Mouse (Mus musculus): ENCODE data around the gene Foxo3.

GRCm38 (mm10) chr10:42265021-42265689, 11.4 kb downstream of the Foxo3 start:
- TF ChIP-seq CTCF (IDR thresholded peaks at IDR 0.05; ENCODE audit: borderline replicate concordance, extremely low read depth, insufficient read depth, insufficient read length) (no peak), POLR2A (IDR thresholded peaks at IDR 0.05; ENCODE audit: borderline replicate concordance, extremely low read depth, insufficient read depth, insufficient read length, poor library complexity, severe bottlenecking) (no peak)

All from brain, embryonic 14.5 days (tissue).